Mouse (Mus musculus) kidney, adult 11 months (tissue): ENCODE measurements at regions not wholly inside any gene's neighbourhood (a gene's known extent, or its start where the extent isn't known, plus 50 kb on each side); places are given as distances from the start of the nearest gene placed in this dataset.
"Not testable (repeated sequence)": the region's sequence is repeated elsewhere in the genome, so short reads cannot be mapped to it uniquely, and the experiment has no call there.

ENCODE experiments used
- DNase-seq: peaks from one replicate; pipeline ENCODE4 v3.0.0; 2022

- no peak for DNase-seq
These were observed 512.1 kb upstream of the Vrk2 start for GRCm38 (mm10) chr11:27105920-27106319.

- DNase-seq: no peak
These were observed 509.1 kb upstream of the Vrk2 start for GRCm38 (mm10) chr11:27102906-27103305.

- DNase-seq: no peak
These were observed 508.2 kb upstream of the Vrk2 start for GRCm38 (mm10) chr11:27102045-27102444.

GRCm38 (mm10) chr11:27096615-27097014, 502.8 kb upstream of the Vrk2 start:
- DNase-seq: no peak

- not testable (repeated sequence) for DNase-seq
These were observed 501.7 kb upstream of the Vrk2 start for GRCm38 (mm10) chr11:27095460-27095859.

GRCm38 (mm10) chr11:27086516-27086915, 492.7 kb upstream of the Vrk2 start:
- DNase-seq: no peak

GRCm38 (mm10) chr11:27081188-27081587, 487.4 kb upstream of the Vrk2 start:
- no peak for DNase-seq

DNA sequence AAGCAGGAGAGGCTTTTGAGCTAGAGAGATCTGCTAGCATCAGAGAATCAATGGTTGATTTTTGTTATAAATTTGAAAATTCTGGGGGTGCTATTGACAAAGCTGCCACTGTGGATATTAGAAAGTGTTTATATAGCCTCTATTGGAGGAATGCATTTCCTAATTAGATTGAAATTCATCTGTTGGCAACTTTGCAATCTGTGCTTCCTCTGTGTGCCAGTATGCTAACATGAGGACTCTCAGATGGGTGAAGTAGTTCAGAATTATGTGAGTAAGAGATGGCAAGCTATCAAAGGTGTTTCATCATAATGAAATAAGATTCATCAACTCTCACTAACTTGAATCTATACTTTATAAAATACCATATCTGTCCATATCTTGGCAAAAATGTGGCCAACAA, 476.6 kb upstream of the Vrk2 start:
- no peak for DNase-seq

GRCm38 (mm10) chr11:27027243-27027852, 433.5 kb upstream of the Vrk2 start:
- no peak for DNase-seq

GRCm38 (mm10) chr11:27025500-27025899, 431.7 kb upstream of the Vrk2 start:
- DNase-seq: no peak

- no peak for DNase-seq
These were observed 402.7 kb upstream of the Vrk2 start for GRCm38 (mm10) chr11:26996292-26997099.

DNA sequence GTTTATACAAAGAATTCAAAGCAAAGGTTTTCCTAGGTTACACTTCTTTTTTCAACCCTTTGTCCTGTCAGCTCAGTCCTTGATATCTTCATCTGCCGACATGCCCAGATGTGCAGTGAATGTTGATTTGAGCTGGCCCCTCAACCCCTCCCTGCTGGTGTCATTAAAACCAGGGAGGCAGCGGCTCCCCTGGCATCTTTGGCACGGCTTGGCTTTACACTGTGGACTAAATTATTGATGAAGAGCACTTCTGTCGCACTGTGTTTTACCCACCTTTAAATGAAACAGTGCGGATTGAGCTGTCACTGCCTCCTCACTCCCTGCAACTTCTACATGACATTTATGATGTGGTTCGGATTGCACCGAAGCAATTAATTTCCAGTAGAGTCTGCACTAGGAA, 387.4 kb upstream of the Vrk2 start:
- no peak for DNase-seq

GRCm38 (mm10) chr11:26972533-26973081, 378.8 kb upstream of the Vrk2 start:
- DNase-seq: no peak

DNA sequence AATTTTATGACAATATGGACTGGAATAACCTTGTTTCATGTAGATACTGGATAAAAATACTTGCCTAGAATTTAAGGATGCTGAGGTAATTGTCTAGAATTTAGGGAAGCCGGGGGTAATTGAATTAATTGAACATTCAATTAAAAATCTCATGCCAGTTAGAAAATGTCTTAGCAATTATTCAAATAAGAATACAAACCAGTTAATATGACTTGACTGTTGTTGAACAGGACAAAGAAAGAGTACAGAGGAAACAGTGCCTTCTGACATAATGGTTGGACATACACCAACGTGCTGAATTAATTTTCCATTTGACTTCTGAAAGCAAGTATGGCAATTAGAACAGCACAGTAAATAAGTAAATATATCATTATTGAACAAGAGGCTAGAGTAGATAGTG, 377.4 kb upstream of the Vrk2 start:
- DNase-seq: no peak

GRCm38 (mm10) chr11:26967427-26967826, 373.6 kb upstream of the Vrk2 start:
- no peak for DNase-seq

DNA sequence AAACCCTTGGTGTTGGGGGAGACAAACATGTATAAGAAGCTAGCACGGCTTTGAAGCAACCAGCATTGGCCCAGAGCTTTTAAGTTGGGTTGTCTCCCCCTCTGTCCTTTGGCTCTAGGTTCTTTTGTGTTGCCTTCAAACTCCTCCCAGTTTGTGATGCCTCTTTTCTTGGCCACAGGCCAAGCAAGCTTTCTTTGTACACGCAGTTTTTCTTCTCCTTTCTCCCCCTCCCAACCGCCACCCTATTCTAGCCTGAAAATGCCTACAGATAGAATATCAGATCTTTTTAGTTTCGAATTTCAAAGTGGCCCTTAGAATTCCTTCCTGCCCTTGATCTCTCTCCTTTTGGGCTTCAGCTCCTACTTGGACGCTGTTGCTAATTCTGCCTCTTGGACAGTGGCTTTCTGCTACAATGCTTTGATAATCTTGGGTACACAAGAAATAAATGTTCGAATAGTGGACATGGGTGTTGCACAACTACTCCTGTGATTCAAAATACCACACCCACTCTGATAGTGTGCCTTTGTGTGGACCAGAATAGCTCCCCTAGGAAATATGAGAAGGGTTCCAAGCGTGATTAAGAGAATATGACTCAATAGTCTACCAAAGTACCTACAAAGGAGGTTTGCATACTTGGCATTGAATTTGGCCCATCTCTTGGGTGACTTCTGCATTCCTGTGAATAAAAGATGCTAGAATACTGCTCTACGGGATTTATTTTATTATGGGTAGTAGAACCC, 369.3 kb upstream of the Vrk2 start:
- DNase-seq: no peak

DNA sequence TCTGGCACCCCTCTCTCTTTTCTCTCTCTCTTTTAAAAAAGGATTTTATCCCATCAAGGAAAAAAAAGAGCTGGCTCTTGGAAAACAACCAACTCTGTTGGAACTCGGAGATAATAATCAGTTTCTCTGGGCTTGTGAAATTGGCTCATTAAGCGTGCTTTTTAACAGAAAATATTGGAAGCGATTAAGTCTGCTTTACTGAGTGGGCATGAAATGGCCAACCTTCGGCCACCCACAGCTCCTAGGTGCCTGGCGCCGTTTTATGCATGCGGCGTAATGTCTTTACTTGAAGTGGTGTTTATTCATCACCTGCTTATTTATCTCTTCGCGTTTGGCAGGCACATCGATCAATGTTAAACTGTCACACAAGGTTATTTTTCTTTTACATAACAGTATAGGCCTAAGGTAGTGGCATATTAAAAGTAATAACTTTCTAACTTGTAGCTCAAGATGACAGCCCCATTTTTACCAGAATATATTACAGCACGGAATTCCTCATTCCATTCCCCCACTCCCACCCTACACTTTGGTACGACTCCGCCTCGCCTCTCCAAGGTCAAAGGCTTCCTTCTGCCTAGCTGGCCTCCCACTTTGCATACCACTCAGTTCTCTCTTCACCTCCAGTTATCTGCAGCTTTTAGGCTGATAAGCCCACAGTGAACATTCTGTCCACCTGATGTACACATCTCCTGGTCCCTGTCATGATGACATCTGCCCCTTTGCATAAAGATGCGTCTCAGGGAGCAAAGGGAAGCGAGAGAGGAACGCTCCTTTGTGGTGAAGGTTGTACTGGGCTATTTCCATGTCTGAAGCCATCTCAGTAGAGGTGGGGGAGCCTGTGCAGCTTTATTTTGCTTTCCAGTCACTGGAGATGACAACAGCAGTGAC, 368.5 kb upstream of the Vrk2 start:
- DNase-seq: no peak

GRCm38 (mm10) chr11:26961336-26961980, 367.7 kb upstream of the Vrk2 start:
- DNase-seq: peak; percentile 59

- DNase-seq: no peak
These were observed 362.4 kb upstream of the Vrk2 start for GRCm38 (mm10) chr11:26956153-26956552.

- DNase-seq: no peak
These were observed 338.0 kb upstream of the Vrk2 start for GRCm38 (mm10) chr11:26931766-26932165.

DNA sequence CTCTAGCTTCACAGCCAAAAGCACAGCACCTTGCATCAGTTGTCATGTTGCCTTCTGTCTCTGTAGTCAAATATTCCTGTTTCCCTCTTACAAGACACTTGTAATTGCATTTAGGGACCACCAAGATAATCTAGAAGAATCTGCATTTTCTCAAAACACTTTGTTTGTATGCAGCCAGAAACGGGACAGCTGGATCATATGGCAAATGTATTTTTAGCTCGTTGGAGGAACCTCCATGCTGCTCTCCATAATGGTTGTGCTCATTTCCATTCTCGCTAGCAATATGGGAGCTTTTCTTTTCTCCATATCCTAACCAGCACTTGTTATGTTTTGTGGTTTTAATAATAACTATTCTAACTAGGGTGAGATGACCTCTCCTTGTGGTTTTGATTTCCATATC, 313.3 kb upstream of the Vrk2 start:
- DNase-seq: no peak

GRCm38 (mm10) chr11:26881635-26882034, 287.8 kb upstream of the Vrk2 start:
- no peak for DNase-seq
